Mouse (Mus musculus): ENCODE measurements at regions not wholly inside any gene's neighbourhood (a gene's known extent, or its start where the extent isn't known, plus 50 kb on each side); places are given as distances from the start of the nearest gene placed in this dataset.

GRCm38 (mm10) chr7:129050675-129051074, 206.2 kb upstream of the Plpp4 start:
- no peak for TF ChIP-seq CTCF (IDR thresholded peaks at IDR 0.05; ENCODE audit: borderline replicate concordance, insufficient read depth, low read depth, low read length)
- no peak for TF ChIP-seq POLR2A (IDR thresholded peaks at IDR 0.05; ENCODE audit: borderline replicate concordance, insufficient read depth, low read length)

Data from cerebellum, adult 2 months (tissue).